Mouse (Mus musculus): ENCODE data around the gene Pstpip1.

The Pstpip1 gene

GRCm38 (mm10) chr9:56106274-56107072 is 16.7 kb downstream of the Pstpip1 start:
- DNase-seq (ENCODE audit: low spot score in 2 of 2) = no peak

- DNase-seq (ENCODE audit: low spot score in 2 of 2) = no peak
Observed at GRCm38 (mm10) chr9:56107527-56107926, 17.8 kb downstream of the Pstpip1 start.

DNA sequence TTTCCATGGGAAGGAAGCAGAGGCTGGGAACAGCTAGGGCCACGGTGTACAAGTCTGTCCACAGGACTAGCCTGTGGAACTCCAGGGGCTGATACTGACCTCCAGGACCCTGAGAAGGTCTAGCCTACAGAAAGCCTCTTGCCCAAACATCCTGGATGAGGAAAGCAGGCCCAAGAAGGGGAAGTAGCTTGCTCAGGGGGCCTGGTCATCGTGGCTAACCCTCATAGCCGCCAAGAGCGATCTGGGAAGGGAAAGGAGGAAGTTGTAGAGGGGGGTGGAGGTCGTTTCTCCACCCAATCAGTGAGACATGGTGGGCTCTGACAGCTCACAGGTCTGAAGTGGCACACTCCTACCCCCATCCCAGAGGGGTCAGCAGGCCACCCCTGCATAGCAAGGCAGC is 18.4 kb downstream of the Pstpip1 start:
- peak; percentile 36 to 56 for DNase-seq (ENCODE audit: low spot score in 2 of 2)

DNA sequence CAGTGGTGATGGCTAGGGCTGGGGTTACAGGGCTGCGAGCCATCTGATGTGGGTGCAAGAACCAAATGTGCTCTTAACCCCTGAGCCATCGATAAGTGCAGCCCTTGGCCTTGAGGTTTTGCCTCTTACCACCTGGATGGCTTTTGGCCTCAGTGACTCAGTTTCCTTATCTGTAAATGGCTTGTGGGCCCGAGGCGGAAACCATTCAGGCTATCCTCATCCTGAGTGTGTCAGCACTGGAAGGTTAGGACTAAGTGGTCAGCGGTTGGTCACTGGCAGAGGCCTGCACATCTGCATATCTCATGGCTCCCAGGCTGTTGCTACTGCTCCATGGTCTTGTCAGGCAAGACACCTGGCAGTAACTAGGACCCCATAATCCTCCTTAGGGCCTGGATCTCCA is 28.3 kb downstream of the Pstpip1 start:
- DNase-seq (ENCODE audit: low spot score in 2 of 2) = no peak

DNA sequence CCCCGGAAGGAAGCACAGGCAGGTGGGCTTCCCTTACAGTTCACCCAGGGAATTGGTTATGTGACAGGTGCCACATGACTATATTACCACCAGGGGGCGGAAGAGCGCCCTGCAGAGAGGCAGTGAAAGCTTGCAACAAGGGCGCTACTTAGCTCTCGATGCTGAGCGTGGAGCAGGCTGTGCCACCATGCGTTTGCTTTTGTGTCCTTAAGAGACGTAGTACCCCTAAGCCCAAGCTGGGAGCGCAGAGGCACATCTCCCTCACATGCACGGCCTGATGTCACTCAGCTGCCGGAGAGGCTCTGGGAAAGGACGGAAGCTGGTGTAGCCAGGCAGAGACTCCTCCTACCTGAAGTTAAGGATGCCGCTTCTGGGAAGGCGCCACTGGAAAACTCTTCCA is 28.8 kb downstream of the Pstpip1 start:
- peak; percentile 44 to 66 for DNase-seq (ENCODE audit: low spot score in 2 of 2)

GRCm38 (mm10) chr9:56119651-56120050 is 29.9 kb downstream of the Pstpip1 start:
- DNase-seq (ENCODE audit: low spot score in 2 of 2) = no peak

GRCm38 (mm10) chr9:56121097-56121496 is 31.3 kb downstream of the Pstpip1 start:
- DNase-seq (ENCODE audit: low spot score in 2 of 2) = peak in 1 of 2 experiments; percentile 25

DNA sequence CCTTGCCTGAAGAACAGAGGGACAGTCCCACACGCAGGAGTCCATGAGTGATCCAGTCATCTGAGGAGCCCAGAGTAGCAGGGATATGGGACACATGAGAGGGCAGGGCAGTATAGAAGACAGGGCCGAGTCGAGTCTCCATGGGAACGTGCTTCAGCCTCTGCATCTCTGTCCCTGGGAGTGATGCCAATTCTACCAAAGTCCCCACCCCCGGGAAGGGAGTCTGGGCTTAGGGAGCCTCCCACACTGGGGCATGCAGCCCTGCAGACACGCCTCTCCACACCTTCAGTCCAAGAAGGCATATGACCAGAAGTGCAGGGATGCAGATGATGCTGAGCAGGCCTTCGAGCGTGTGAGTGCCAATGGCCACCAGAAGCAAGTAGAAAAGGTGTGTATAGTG is 33.2 kb downstream of the Pstpip1 start:
- no peak for DNase-seq (ENCODE audit: low spot score in 2 of 2)

- no peak for DNase-seq (ENCODE audit: low spot score in 2 of 2)
Observed at GRCm38 (mm10) chr9:56123613-56124012, 33.9 kb downstream of the Pstpip1 start.

GRCm38 (mm10) chr9:56124561-56124960 is 34.8 kb downstream of the Pstpip1 start:
- no peak for DNase-seq (ENCODE audit: low spot score in 2 of 2)

- no peak for DNase-seq (ENCODE audit: low spot score in 2 of 2)
Observed at GRCm38 (mm10) chr9:56126453-56127173, 36.9 kb downstream of the Pstpip1 start.

- no peak for DNase-seq (ENCODE audit: low spot score in 2 of 2)
Observed at GRCm38 (mm10) chr9:56128331-56128730, 38.6 kb downstream of the Pstpip1 start.

DNA sequence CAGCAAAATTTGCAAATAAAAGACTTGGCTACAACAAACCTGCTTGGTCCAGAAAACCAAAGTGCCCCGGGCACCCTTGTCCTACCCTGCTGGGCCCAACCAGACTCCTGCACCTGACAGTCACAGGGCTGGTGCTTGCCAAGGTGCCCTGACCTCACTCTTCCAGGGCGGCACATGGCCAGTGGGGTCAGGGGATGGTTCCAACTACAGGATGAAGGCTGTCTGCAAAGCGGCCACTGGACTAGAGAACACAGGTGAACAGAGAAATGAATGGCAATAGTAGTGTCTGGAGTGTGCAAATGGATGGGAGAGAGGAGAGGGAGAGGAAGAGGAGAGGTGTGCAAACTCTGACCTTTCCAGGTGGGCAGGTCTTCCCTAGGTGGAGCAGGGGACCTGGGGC is 40.2 kb downstream of the Pstpip1 start:
- no peak for DNase-seq (ENCODE audit: low spot score in 2 of 2)

DNA sequence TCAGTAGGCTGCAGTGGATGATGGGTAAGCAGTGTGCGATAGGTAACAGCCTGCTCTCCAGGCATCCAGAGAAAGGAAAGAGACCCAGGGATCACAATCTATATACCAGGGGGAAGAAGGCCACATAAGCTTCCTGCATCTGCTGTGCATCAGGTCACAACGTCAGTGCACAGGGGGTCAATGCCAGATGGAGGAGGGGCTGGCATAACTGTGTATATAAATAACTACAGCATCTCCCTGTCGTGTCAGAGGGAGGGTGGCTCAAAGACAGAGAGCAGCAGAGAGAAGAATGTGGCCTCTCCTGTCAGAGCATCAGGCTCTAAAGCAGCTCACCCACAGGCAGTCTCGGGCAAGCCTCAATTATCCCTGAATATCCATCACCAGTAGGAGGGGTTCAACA is 40.8 kb downstream of the Pstpip1 start:
- no peak for DNase-seq (ENCODE audit: low spot score in 2 of 2)

- DNase-seq (ENCODE audit: low spot score in 2 of 2) = no peak
Observed at GRCm38 (mm10) chr9:56131813-56132525, 42.2 kb downstream of the Pstpip1 start.

DNA sequence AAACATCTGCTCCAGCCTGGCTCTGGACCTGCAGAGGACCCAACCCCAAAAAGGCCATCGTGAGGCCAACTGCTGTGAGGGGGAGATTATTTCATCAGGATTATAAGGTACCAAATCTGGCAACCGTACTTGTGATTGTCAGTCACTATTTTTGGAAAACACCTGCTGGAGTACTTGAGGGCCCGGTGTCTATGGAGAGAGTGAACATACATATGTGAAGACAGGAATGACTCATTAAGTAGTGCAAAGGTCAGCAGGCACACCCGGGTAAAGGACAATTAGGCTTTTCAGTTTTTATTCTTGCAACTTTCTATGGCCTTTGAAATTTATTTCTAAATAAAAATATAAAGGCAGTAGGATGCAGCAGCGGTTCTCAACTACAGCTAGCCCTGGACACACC is 44.2 kb downstream of the Pstpip1 start:
- no peak for DNase-seq (ENCODE audit: low spot score in 2 of 2)

GRCm38 (mm10) chr9:56134614-56135013 is 44.9 kb downstream of the Pstpip1 start:
- no peak for DNase-seq (ENCODE audit: low spot score in 2 of 2)

- DNase-seq (ENCODE audit: low spot score in 2 of 2) = no peak
Observed at GRCm38 (mm10) chr9:56135590-56136197, 45.9 kb downstream of the Pstpip1 start.

GRCm38 (mm10) chr9:56141776-56142175 is 52.0 kb downstream of the Pstpip1 start:
- no peak for DNase-seq (ENCODE audit: low spot score in 2 of 2)

DNA sequence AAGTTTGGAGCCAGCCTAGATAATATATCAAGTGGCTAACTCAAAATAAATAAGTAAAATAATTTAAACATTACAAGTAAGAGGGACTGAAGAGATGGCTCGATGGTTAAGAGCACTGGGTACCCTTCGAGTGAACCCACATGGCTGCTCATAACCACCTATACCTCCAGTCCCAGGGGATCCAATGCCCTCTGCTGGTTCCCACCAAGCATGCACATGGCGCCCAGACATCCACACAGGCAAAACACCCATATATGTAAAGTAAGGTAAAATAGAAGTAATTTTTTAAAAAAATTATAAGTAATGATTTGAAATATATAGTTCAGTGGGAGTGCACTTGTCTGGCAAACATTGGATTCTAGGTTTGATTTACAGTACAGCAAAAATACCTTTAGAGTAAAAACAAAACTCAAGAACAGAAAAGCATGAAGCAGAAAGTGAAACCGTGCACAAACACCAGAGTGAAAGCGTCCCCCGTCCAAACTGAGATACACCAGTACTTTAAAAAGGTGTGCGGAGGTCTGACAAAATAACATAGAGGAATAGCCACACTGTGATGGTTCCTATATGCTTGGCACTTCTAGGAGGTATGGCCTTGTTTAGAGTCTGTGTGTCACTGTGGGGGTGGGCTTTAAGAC is 54.7 kb downstream of the Pstpip1 start:
- DNase-seq (ENCODE audit: low spot score in 2 of 2) = no peak

- DNase-seq (ENCODE audit: low spot score in 2 of 2) = no peak
Observed at GRCm38 (mm10) chr9:56146326-56146923, 56.7 kb downstream of the Pstpip1 start.

Data from spleen, postnatal 36 days (tissue).